Mouse (Mus musculus) cerebellum, adult 2 months (tissue): Measurements from ENCODE around the gene Dclk1. TPM values are rescaled to one million over a fixed set of nuclear protein-coding genes. Genes with fewer than 3 reads are reported as not detected.

Experiments used
- DNase-seq, 2 experiments: peaks; one replicate each; pipeline ENCODE4 v3.0.0; 2021
- H3K27ac ChIP-seq: fragments of 200-500 bp; 2 replicates; pipeline ENCODE4 v1.5.1; 2012; ENCODE audit warnings: low read length, control low read depth, inconsistent platforms; ENCODE audit not compliant: insufficient read depth
- H3K27me3 ChIP-seq: fragments of 200-500 bp; 2 replicates; pipeline ENCODE4 v1.6.1; 2012; ENCODE audit warnings: inconsistent platforms, mild to moderate bottlenecking, low read length, moderate library complexity; ENCODE audit not compliant: control insufficient read depth, insufficient read depth
- H3K4me1 ChIP-seq: fragments of 200-500 bp; 2 replicates; pipeline ENCODE4 v1.6.1; 2011; ENCODE audit warnings: low read length; ENCODE audit not compliant: control insufficient read depth, insufficient read depth
- H3K4me3 ChIP-seq: fragments of 200-500 bp; replicated peaks from 2 replicates; pipeline ENCODE3; 2011; ENCODE audit warnings: mild to moderate bottlenecking, low read depth, low read length, control low read depth; ENCODE audit not compliant: insufficient read depth
- CTCF ChIP-seq: fragments of 200-500 bp; IDR thresholded peaks from 2 replicates; pipeline ENCODE4 v1.5.1; 2011; ENCODE audit warnings: low read depth, mild to moderate bottlenecking, control low read depth, low read length, moderate library complexity, borderline replicate concordance; ENCODE audit not compliant: insufficient read depth
- POLR2A ChIP-seq: fragments of 200-500 bp; IDR thresholded peaks from 2 replicates; pipeline ENCODE4 v1.6.1; 2011; ENCODE audit warnings: low read length, control low read depth, borderline replicate concordance; ENCODE audit not compliant: insufficient read depth
- WGBS: fragments of 180-500 bp; shearing (Covaris S2); methylation state at CpG from one replicate; pipeline ENCODE4 v1.1.7; 2018; 5-methylcytosine and 5-hydroxymethylcytosine counted together
- polyA plus RNA-seq: library from polyadenylated mRNA; depleted of rRNA; stranded (reverse); fragments of >200 nt; gene quantifications from 2 replicates; pipeline ENCODE4 v1.2.3, GENCODE M21; 2012

Gene Dclk1
- polyA plus RNA-seq, 1 experiment: 125 TPM

- TF ChIP-seq CTCF: no peak
- no peak for TF ChIP-seq POLR2A
Measured at GRCm38 (mm10) chr3:55212254-55212653, 29.9 kb upstream of the Dclk1 start.

DNA sequence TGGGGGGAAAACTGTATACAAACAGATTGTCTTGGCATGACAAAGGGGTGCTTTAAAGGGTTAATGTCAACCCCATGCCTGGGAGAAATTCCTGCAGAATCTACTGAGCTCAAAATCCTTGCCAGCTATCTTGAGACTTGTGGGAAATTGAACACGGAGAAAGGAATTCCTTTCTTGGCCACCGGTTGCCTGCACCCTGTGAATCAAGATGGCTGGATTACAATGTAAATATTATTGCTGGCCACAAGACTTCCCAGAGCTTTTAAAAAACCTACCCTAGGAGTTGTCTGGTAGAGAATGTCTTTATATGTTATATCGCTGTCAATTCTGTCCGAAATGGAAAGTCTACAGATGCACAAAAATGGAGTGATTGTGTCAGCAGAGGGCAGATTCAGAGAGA lies 28.4 kb upstream of the Dclk1 start:
- 16% methylated on average over 4 of the region's 4 CpGs for WGBS
- no peak for DNase-seq
- H3K27ac ChIP-seq: no peak overlapping the region

More at GRCm38 (mm10) chr3:55212254-55212653, 29.9 kb upstream of the Dclk1 start:
- H3K27ac ChIP-seq: no peak overlapping the region
- H3K4me1 ChIP-seq: no peaks in the 10 kb centered on the region
- H3K27me3 ChIP-seq: no peaks in the 10 kb centered on the region
- H3K4me3 ChIP-seq: no peak overlapping the region
- 56% methylated on average over 2 of the region's 2 CpGs for WGBS
- no peak for DNase-seq

GRCm38 (mm10) chr3:55214413-55214812 lies 27.8 kb upstream of the Dclk1 start:
- TF ChIP-seq CTCF (no peak), POLR2A (no peak)
- 44% methylated on average over 6 of the region's 6 CpGs for WGBS
- DNase-seq: no peak
- H3K4me3 ChIP-seq: no peak overlapping the region
- H3K27ac ChIP-seq: no peak overlapping the region
- H3K27me3 ChIP-seq: no peaks in the 10 kb centered on the region
- no peaks in the 10 kb centered on the region for H3K4me1 ChIP-seq

More for the DNA sequence above, 28.4 kb upstream of the Dclk1 start:
- no peak for TF ChIP-seq POLR2A
- no peak for TF ChIP-seq CTCF
- no peaks in the 10 kb centered on the region for H3K4me1 ChIP-seq
- no peaks in the 10 kb centered on the region for H3K27me3 ChIP-seq
- H3K4me3 ChIP-seq: no peak overlapping the region

DNA sequence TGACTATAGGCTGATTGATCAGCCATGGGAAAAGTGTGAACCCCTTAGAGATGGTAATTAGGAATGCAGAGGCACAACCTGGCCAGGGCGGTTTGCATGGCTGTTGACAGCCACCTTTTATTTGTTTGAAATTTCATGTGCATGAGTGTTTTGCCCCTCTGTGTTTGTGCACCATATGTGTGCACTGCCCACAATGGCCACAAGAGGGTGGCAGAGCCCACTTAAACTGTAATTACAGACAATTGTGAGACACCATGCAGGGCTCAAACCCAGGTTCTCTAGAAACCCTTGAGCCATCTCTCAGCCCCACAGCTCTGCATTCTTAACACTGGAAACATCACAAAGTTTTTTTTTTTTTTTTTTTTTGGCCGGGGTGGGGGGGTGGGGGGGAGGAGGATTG lies 19.7 kb upstream of the Dclk1 start:
- no peaks in the 10 kb centered on the region for H3K27me3 ChIP-seq
- no peaks in the 10 kb centered on the region for H3K4me1 ChIP-seq
- no peak for TF ChIP-seq POLR2A
- TF ChIP-seq CTCF: 0 out of 2 replicates have a peak, but pooled peaks have one; percentile 5
- no peak overlapping the region for H3K27ac ChIP-seq
- no peak overlapping the region for H3K4me3 ChIP-seq
- WGBS: 94% methylated on average over 2 of the region's 2 CpGs
- DNase-seq: no peak

DNA sequence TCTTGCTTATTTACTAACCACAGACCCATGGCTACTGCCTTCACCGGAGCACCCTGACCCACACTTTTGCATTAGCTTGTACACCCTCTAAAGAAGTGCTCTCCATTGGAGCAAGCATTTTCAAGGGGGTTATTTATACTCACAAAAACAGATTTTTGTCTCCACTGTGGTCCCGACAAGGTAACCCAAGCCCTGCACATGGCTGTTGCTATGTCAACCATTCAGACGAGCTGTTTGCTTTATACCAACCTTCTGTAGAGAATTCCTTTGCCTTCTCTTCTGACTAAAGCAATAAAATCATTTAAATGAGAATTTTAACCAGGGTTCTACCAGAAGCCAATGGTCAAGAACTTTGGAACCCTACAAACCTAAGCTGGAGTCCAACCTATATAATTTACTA lies 18.3 kb upstream of the Dclk1 start:
- H3K27ac ChIP-seq: no peak overlapping the region
- no peaks in the 10 kb centered on the region for H3K27me3 ChIP-seq
- no peaks in the 10 kb centered on the region for H3K4me1 ChIP-seq
- TF ChIP-seq POLR2A (no peak), CTCF (no peak)
- no peak for DNase-seq
- WGBS: 85% methylated on average over 3 of the region's 3 CpGs
- H3K4me3 ChIP-seq: no peak overlapping the region

DNA sequence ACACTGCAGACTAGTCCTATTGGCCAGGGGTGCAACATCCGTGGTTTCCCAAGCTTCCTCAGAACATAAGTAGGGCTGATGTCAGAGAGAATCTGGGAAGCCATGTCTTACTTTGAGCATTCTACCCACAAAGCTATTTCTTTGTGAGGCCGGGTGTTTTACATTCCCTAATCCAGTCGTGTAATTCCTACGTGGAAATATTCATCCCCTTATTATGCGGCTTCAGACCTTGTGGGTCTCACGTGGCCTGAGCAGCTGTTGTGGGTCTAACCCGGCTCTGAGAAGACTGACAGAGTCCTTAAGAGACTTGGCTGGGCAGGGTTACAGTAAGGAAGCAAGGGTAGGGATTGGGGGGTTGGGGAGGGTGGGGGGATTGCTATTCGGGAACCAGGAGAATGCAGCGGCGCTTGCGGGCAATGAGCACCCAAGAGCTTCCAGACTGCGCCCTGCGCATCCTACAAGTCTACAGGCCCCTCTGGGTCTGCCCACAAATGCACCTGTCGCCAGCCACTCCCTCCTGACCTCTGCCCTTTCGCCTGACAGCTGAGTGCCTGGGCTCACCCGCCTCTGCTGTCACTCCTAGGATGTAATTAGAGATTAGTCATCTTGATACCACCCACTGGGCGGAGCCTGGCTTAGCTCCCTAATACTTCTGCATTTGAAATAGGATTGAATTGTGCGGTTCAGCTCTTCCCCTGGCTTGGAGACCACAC lies 15.5 kb upstream of the Dclk1 start:
- no peak overlapping the region for H3K27ac ChIP-seq
- H3K27me3 ChIP-seq: no peaks in the 10 kb centered on the region
- no peak for TF ChIP-seq CTCF
- no peak for TF ChIP-seq POLR2A
- no peak overlapping the region for H3K4me3 ChIP-seq
- WGBS: 37% methylated on average over 18 of the region's 18 CpGs
- DNase-seq: no peak
- H3K4me1 ChIP-seq: no peaks in the 10 kb centered on the region

GRCm38 (mm10) chr3:55227214-55227581 lies 15.0 kb upstream of the Dclk1 start:
- H3K4me3 ChIP-seq: no peak overlapping the region
- H3K27ac ChIP-seq: no peak overlapping the region
- 43% methylated on average over 4 of the region's 4 CpGs for WGBS
- no peak for DNase-seq
- TF ChIP-seq CTCF (no peak), POLR2A (no peak)
- no peaks in the 10 kb centered on the region for H3K4me1 ChIP-seq
- H3K27me3 ChIP-seq: no peaks in the 10 kb centered on the region

GRCm38 (mm10) chr3:55242422-55243055 lies 375 bp downstream of the Dclk1 start:
- H3K27me3 ChIP-seq: no peaks in the 10 kb centered on the region; the same call in 1 of the 2 replicates
- under 1% methylated on average over 38 of the region's 45 CpGs for WGBS
- peak; percentile 47 to 51 for DNase-seq
- no peak overlapping the region for H3K27ac ChIP-seq
- 0 out of 2 replicates have a peak, but pooled peaks cover 3% of the 10 kb centered on the region for H3K4me1 ChIP-seq
- no peak for TF ChIP-seq CTCF
- no peak for TF ChIP-seq POLR2A
- peak overlapping the region; percentile 41 for H3K4me3 ChIP-seq
